Mouse (Mus musculus) brain, embryonic 14.5 days (tissue): Measurements from ENCODE around the gene Prss45.

ENCODE experiments used
- CTCF ChIP-seq: fragments of 200-500 bp; IDR thresholded peaks from 2 replicates; pipeline ENCODE4 v1.5.1; 2012; ENCODE audit warnings: inconsistent platforms, mild to moderate bottlenecking, moderate library complexity, borderline replicate concordance; ENCODE audit not compliant: insufficient read depth, insufficient read length; ENCODE audit errors: extremely low read depth
- POLR2A ChIP-seq: fragments of 200-500 bp; IDR thresholded peaks from 2 replicates; pipeline ENCODE4 v1.6.1; 2012; ENCODE audit warnings: mild to moderate bottlenecking, inconsistent platforms, borderline replicate concordance; ENCODE audit not compliant: poor library complexity, insufficient read depth, insufficient read length, severe bottlenecking; ENCODE audit errors: extremely low read depth

GRCm38 (mm10) chr9:110879191-110879920 is 45.0 kb downstream of the Prss45 start, which contains the start of gene Als2cl:
- TF ChIP-seq CTCF = no peak
- no peak for TF ChIP-seq POLR2A
